19 mouse cellular contexts compared by ENCODE assay signal in the genomic region with DNA sequence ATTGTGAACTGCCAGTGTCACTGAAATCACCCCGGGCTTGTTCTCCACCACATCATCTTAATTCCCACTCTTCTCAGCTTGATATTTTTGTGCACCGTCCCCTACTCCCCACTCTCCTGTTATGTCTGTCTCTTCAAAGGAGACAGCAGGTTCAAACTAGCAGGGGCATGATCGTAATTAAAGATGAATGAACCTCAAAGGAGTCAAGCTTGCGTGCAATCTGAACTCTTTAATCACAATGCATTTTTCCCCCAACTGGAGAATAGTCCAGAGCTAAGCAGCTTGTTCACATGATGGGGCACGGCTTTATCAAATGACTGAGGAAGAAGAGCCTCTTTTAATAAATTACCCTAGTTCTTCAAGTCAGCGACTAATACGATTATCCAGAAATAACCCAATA.
"Had no signal": no experiment of that assay in that cellular context is flagged by ENCODE, and none has a peak within 500 bp of the region (broad histone marks: within the 10 kb centered on the region; RNA-seq: fewer than 3 reads in every experiment).

No protein-coding gene starts in this region.

- H3K9ac ChIP-seq: limb, embryonic 13.5 days; liver, embryonic 12.5 days; liver, embryonic 15.5 days; lung, embryonic 15.5 days; midbrain, embryonic 12.5 days; stomach, embryonic 15.5 days had no signal

- H3K9me3 ChIP-seq: limb, embryonic 10.5 days; limb, embryonic 13.5 days; liver, embryonic 12.5 days; liver, embryonic 15.5 days; lung, embryonic 15.5 days; megakaryocyte, embryonic 14.5 days; midbrain, embryonic 12.5 days; stomach, embryonic 15.5 days had no signal

- H3K27me3 ChIP-seq: limb, embryonic 13.5 days; liver, embryonic 12.5 days; liver, embryonic 15.5 days; lung, embryonic 15.5 days; midbrain, embryonic 12.5 days; stomach, embryonic 15.5 days had no signal

- ATAC-seq: liver, embryonic 12.5 days had no signal

- H3K36me3 ChIP-seq: limb, embryonic 10.5 days; limb, embryonic 13.5 days; liver, embryonic 12.5 days; liver, embryonic 15.5 days; lung, embryonic 15.5 days; midbrain, embryonic 12.5 days; stomach, embryonic 15.5 days had no signal

- H3K27ac ChIP-seq: kidney, postnatal 0 days; layer of hippocampus, adult 2 months; limb, embryonic 10.5 days; limb, embryonic 13.5 days; liver, embryonic 12.5 days; liver, embryonic 15.5 days; lung, embryonic 15.5 days; midbrain, embryonic 12.5 days; stomach, embryonic 15.5 days had no signal

- H3K4me3 ChIP-seq: layer of hippocampus, adult 2 months; limb, embryonic 10.5 days; limb, embryonic 13.5 days; liver, embryonic 12.5 days; liver, embryonic 15.5 days; lung, embryonic 15.5 days; megakaryocyte, embryonic 14.5 days; midbrain, embryonic 12.5 days; stomach, embryonic 15.5 days had no signal

- H3K4me2 ChIP-seq: limb, embryonic 13.5 days; liver, embryonic 12.5 days; liver, embryonic 15.5 days; lung, embryonic 15.5 days; midbrain, embryonic 12.5 days; stomach, embryonic 15.5 days had no signal

- DNase-seq: kidney, postnatal 25 days; layer of hippocampus, adult 9-11 months; liver; lung, adult 18-20 months; lung, postnatal 10 days; lung, postnatal 36 days; right cerebral cortex, postnatal 25 days; spleen, adult 18-20 months; thymus, postnatal 25 days had no signal

- H3K4me1 ChIP-seq: limb, embryonic 10.5 days; liver, embryonic 12.5 days; liver, embryonic 15.5 days; megakaryocyte, embryonic 14.5 days; stomach, embryonic 15.5 days had no signal
